Mouse (Mus musculus) embryo, embryonic 11.5 days (tissue): Measurements from ENCODE around the gene 4933400A11Rik.

Source experiments
- DNase-seq: peaks from one replicate; pipeline ENCODE4 v3.0.0-alpha.2; 2012; ENCODE audit warnings: low read depth, low spot score

The 4933400A11Rik gene

DNA sequence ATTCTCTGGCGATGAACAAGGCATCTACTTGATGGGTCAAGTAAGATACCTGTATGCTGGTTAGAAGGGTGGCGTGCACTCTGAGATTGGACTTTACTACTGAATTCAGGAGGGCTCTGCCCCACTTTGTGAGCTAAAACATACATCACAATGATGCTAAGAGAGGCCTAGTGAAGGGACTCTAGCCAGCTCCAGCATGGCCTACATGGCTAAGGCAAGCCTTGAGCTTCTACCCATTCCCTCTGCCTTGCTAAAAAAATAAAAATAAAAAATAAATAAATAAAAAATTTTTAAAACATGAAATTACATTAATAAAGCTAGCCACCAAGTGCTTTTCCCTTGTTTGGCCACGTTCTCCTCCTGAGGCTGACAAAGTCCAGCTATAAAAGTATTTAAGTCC is at the start of gene 4933400A11Rik:
Gene 4933400A11Rik, minus strand, starts transcription at position 101 of the 400 bp plus-strand sequence.
- no peak for DNase-seq

DNA sequence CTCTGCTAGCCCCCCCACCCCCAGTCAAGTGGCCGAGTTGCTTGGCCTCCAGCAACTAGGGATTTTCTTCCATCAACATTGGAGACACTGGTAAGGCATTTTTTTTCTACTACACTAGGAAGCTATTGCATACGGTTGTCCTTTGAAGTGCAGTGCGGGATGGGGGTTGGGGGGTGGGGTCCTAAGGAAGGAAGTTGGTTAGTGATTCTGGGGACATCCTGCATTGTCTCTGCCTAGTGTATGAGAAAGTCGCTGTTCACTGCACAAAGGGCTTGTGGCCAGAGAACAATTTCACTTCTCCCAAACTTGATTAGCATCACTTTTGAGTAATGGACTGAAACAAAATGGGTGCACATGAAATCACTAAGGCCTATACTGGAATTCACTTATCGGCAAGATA is 48.7 kb upstream of the 4933400A11Rik start:
- no peak for DNase-seq

DNA sequence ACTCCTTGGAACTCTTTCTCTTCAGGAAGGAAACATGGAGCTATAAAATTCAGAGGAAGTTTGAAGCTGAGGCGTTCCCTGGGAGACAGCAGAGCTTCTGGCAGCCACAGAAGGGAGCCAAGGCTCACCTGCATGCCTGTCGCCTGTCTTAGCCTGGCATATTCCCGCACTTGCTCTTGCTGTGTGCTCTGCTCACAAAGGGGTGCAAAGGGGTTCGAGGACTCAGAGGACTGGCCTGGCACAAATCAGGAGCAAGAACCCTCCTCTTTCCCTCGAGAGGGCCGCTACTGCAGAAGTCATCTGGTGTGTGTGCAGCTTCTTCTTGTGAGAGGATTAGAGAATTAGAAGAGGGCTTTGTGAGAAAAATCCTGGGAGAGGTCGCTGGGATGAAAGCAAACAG is 48.3 kb upstream of the 4933400A11Rik start:
- no peak for DNase-seq

DNA sequence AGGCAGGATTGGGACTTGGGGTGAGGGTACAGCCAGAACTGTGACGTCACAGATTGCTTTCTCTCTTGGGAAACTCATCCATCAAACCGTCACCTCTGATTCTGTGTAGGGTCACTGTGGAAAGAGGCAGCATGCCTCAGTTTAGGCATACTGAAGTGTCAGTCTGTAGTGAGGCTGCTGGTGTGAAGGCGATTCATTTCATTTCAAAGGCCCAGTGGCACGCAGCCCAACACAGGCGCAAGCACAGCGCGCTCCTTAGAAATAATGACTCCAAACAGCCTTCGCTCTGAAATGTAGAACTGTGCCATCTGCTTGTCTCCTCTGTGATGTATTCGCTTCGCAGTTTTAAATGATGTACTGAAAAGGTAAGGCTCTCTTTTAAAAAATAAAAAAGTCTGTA is 47.5 kb upstream of the 4933400A11Rik start:
- DNase-seq: no peak

DNA sequence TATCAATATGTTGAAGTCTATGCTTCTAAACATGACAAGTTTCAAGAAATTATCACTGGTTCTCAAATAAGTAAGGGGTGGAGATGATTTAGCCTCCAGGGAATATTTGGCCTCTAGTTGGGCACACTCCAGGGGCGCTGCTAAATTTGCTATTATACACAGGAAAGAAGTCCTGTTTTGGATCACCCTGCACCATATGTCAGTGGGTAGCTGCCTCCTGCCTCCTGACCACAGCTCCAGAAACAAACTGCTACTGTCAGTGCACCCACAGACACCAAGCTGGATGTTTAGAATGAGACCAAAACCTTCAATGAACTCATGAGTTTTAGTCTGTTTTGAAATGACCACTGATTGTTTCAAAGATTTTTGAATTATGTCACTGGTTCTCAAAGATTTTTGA is 34.2 kb upstream of the 4933400A11Rik start:
- no peak for DNase-seq

DNA sequence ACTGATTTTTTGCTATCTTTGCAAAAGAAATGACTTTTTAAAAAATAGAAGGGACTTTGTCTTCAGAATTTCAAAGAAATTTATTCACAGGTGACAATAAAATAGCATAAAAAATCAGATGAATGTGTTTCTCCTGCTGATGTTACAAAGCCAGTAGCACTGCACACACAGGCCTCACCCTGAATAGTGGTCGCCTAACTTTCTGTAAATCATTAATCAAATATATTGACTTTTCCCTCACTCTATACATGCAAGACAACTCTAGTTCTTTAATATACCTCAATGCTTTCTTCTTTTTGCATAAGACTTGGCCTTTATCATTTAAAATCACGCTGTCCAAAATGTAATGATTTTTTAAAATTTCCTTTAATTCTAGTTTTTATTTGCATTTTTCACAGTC is 32.3 kb upstream of the 4933400A11Rik start:
- DNase-seq: no peak

DNA sequence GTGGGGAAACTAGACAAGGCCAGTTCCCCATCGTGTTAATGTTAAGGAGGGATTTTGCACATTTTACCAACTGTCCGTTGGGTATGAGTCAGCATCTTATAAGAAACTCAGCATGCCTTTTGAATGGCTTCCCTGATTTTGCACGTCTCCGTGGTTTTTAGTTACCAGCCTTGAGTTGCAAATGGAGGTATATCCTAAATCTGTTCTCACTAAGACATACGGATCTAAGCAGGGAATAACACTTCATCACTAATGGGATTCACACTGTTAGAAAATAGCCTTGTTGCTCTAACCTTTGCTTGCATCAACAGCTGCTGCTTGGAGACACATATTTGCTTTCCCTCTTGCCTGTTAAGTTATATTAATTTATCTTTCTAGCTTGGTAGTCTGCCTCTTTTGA is 31.9 kb upstream of the 4933400A11Rik start:
- DNase-seq: no peak

DNA sequence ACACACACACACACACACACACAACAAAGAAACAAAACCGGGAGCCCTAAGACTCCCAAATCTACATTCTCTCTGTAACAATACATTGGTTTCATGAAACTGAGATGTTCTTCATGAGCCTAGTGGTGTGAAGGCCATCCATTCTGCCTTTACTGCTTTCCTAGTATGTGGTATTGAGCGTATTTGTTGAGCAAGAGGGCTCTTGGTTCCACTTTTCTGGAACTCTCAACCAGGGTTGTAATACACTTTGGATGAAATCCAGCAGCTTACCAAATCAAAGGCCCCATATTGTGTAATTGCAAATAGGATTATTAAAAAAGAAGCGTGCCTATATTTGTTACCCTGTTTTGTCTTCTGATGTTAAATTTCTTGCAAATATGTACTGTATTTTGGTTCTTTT is 28.3 kb upstream of the 4933400A11Rik start:
- DNase-seq: no peak

DNA sequence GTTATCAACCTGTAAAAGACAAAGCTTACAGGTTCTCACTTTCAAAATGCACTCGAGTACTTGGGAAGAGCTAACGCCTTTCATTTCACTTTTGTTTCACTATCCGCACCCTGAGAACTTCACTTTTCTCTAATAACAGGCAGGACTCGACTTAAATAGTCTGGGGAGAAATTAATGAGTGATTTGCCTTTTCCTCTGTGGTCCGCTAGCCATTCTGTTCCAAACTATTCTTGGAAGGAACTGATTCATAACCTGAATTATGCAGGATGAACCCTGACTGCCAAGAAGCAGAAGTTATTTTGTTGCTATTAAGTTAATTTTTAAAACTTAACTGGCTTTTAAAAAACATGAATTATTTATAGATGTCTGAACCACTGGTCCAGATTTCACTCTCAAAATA is 26.4 kb upstream of the 4933400A11Rik start:
- DNase-seq: no peak

DNA sequence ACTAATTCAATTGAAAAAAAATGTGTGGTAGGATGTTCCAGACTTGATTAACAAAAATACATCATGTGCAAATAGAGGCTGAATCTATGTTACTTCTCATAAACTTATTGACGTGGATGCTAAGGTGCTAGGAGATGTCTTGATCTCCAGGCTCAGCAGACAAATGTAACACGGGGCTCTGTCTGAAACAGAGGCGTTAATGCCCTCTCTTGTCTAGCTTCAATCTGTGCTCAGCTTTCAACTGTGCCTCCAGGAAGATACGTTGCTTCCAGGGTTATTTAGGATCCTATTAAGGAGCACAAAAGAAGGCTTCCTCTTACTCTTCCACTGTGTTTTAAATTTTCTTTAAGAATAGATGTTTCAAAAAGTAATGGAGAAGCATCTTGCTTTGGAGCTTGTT is 20.8 kb upstream of the 4933400A11Rik start:
- no peak for DNase-seq

DNA sequence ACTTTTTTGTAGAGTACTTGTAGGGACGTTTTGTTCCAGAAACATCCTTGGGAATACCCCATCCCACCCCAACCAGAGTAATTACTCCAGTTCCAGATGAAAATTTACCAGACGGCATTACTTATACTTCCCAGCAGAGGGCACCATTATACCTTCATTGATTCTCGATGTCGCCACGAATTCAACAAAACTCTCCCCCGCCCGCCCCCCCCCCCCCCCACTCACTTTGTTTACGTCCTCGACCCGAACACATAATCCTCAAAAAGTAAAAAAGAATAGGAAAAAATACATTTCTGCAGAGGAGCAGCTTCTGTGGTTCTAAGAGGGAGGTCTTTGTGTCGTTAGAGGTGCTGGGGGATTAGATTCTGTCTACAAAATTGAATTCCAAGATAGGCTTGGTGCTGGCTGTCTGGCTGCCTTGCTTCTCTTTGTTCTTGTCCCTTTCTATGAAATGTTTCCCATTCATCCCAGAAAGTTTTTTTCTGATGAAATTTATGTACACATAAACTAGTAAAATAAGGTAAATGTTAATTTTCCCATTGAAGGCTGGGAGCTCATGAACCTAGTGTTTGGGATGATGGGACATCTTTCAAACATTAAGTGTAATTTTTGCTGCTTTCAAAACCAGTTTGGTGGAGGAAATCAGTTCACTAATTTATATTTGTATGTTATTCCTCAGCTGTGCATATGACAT is 19.7 kb upstream of the 4933400A11Rik start:
- peak; percentile 7 for DNase-seq

DNA sequence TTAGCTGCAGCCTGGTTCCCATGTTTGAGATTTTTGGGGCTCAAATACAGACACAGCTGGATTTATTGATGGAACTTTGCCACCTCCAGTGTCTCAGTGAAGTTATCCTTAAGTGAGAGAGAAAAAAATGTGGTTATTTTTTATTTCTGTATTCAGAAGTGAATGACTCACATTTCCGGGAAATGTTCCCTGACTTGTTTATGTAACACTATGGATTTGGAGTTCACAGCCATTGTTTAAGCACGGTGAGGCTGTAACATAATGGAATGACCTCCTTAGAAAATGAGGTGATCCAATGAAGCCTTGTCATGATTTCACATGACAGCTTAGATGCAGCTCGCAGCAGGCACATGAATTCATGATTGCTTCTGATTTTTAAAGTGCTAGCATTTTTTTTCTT is 17.7 kb upstream of the 4933400A11Rik start:
- no peak for DNase-seq

DNA sequence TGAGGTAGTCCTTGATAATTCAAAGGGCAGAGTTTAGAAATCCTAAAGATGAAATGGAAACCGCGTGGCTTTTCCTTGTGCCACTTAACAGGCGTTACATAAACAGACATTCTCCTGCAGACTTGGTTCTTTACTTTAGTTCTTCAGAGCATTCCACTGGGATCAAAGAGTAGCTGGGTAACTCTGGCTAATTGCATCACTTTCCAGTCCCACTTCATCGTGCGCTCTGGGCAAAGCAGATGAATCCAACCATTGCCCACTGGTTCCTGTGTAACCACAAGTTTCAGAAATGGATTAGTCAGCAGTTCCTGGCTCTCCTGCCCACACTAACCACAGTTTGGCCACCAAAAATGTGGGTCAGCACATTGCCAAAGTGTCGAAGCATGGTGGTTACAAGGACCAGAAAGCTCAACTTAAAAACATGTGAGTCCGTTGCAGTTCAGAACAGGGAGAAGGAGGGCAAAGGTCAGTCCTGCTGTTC is 15.4 kb upstream of the 4933400A11Rik start:
- DNase-seq: no peak

DNA sequence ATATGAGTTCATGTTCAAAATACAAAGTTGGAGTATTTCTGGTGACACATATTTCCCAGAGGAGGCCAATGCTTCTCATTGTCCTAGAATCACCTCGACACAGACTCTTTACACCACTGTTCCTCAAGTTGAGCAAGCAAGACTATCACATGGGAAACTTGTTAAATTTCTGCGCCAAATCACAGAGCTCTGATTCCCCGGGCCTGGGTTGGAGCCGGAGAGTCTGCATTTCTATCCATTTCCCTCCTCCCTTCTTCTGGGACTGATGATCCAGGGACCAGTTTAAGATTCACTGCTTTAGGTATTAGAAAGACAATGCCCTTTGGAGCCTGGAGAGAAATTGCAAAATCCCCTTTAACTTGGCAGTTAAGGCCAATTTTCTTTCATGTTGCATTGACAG is 15.0 kb upstream of the 4933400A11Rik start:
- DNase-seq: no peak

DNA sequence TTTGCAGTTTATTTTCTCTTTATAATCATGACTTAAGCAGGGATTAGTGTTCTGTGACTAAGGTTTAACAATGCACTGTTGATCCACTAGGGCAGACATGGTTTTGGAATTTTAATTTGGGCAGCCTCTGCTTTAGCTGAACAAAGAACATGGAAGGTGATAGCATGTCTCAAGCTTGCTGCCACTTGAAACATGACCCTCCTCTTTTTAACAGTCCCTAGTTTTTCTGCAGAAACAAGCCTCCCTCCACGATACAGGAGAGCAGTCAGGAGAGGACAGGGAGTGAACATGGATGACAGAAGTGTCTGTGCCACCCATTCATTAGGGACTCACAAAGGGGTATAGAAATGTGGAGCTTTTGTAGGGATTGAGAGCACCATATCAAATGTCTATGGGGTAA is 13.4 kb upstream of the 4933400A11Rik start:
- no peak for DNase-seq

DNA sequence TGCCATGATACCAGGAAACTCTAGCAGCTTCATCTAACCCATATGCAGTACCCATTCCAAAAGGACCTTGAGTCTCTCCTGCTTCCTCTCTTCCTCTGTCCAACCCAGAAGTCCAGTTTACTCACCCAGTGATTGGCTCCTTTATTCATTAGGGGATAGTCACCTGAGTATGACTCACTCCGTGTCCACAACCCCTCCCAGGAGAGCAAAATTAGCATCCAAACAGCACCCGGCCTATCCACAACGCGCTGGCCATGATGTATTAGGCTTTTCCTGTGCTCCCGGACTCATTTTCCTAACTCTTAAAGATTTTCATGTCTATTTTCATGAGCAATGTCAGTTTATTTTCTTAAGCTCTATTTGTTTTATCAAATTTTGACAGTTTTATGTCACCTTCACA is 10.3 kb upstream of the 4933400A11Rik start:
- DNase-seq: no peak

DNA sequence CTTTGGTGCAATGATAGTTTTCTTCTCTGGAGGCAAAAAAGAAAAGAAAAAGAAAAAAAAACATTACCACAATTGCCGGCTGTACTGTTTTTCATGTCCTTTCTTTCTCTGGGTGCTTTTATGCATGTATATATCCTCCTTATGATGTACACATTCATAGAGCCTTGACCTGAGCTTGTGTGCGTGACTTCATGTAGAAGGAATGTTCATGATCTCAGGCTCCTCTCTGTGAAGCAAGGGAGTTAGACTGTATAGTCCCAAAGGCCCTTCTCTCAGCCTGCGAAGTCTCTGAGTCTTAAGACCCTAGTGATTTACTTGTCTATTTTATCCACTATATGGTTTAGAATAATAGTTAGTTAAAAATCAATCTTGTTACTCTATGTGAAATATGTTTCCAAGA is 21.4 kb downstream of the 4933400A11Rik start:
- DNase-seq: no peak

DNA sequence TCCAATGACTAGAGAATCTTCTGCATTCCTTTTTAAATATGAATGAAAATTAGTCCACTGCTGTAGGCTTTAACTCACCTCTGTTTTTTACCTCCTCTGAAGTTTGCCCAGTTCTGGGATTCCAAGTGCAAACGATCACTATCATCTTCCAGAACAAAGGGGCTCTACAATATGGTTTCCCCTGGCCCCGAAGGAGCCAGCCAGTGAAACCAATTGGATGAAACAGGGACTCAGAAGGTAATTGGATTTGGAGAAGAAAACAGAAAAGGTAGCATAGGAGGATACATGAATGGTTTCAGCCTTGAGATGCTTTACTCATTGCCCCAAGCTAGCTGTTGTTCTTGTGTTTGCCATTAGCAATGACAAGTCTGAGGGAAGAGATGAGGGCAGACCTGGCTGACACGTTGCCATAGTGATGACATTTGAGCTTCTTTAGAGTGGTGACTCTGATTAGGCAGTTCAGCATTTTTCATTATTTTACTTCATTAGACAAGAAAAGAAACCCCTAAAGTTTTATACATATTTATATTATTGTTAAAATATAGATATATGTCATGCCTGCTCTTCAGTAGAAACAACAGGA is 44.0 kb downstream of the 4933400A11Rik start:
- no peak for DNase-seq
